Mouse (Mus musculus): ENCODE measurements around the gene Olfr1151.

Gene Olfr1151

DNA sequence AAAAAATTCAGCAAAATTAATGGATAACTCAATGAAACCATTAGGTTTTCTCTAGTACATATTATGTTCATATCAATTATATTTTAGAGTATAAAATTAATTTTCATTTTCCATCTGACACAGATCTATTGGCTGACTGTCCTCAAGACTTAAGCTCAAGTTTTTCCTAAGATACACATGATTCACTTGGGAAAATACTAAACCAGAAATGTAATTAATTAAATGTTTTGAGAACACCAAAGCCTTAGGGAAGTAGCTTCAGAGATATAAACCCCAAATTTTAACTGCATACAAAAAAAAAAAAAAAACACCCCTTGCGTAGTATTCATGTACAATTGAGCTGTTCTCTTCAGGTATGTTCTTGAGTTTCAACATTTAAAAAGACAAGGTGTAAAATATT lies at the start of gene Olfr1151:
Olfr1151 (plus strand) TSS at position 301 of the 400 bp plus-strand sequence.
- no peak for DNase-seq (ENCODE audit: low read depth, low spot score)

DNA sequence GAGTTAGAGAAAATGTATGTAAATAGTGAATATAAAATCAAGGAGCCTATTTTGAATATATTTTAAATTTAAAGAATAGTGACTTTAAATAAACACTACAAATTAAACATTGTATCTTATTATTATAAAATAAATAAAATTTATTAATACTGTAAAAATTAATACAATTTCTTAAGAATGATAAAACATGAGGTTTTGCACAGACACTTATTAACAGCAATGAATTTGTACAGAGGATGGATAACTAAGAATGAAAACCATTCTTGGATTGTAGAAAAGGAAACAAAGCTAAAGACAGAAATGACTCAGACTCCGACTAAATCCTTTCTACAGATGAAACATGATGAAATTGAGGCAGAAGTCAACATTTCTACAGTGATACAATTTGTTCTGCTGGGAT lies 46.1 kb upstream of the Olfr1151 start, which contains the start of gene Olfr1145:
Olfr1145 (plus strand) TSS at position 301 of the 400 bp plus-strand sequence.
- no peak for DNase-seq (ENCODE audit: low read depth, low spot score)

DNA sequence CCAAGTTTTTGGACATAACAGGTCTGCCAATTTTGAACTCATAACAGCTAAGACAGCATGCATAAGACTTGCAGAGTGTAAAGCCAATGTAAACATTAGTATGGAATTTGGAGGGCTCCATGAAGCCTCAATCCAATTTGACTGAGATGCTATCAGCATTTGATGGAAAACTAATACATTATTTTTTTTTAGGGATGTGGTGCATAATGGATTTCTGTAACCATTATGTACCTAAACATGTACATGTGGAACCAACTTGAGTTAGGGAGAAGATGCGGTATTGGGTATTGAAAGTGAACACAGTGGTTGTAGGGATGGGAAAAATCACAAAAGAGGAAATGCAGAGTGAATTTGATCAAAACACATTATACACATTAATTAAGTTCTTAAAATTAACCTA lies 25.4 kb upstream of the Olfr1151 start, which contains the start of gene Olfr1148:
Olfr1148 (plus strand) TSS at position 301 of the 400 bp plus-strand sequence.
- no peak for DNase-seq (ENCODE audit: low read depth, low spot score)

DNA sequence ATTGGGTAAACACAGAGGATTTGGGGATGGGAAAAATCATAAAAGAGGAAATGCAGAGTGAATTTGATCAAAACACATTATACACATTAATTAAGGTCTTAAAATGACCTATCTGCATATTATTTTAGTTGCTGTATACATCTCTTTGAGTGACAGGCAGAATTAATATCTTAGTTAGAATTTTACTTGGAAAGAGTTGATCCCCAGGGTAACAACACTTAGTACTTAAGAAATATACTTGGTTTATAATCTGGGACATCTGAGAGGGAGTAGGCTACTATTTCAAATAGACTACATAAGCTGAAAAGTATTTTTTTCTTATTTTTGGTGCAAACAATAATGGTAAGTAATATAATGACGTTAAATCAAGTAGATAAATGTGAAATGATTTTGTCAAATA lies 12.0 kb upstream of the Olfr1151 start, which contains the start of gene Olfr1150-ps1:
Olfr1150-ps1 (plus strand) TSS at position 301 of the 400 bp plus-strand sequence.
- no peak for DNase-seq (ENCODE audit: low read depth, low spot score)

DNA sequence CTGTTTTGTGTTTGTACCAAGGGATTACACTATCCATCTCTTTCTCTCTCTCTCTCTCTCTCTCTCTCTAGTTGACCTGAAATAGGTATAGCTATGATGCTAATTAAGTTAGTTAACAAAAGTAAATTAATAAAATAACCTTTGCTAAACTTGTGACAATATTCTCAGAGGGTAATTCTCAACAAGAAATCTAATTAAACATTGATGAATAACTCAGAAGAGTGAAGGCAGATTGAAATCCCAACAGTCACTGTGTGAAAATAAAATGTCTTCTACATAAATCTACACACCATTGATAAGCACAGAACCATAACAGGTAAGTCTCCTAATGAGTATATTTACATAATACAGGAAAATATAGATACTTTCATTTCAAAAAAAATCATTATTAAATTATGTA lies 10.5 kb downstream of the Olfr1151 start, which contains the start of gene Olfr1152:
Olfr1152 (plus strand) TSS at position 301 of the 400 bp plus-strand sequence.
- DNase-seq (ENCODE audit: low read depth, low spot score) = no peak

DNA sequence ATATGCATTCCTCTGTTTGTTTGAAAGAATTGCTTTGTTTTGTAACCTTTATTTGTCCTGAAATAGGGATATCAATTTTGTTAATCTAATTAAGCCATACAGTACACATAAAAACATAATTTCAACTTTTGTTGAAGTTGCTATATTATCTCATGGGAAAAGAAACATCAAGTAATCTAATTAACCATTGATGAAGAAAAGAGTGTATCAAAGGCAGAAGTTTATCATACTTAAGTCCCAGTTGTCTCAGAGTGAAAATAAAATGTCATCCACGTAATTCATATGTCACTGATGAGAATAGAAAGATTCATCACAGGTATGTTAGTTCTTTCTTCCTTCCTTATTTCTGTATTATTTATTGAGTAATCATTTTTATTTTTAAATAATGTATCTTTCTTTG lies 39.0 kb downstream of the Olfr1151 start, which contains the start of gene Olfr1153:
Olfr1153 (plus strand) TSS at position 301 of the 400 bp plus-strand sequence.
- no peak for DNase-seq (ENCODE audit: low read depth, low spot score)

DNA sequence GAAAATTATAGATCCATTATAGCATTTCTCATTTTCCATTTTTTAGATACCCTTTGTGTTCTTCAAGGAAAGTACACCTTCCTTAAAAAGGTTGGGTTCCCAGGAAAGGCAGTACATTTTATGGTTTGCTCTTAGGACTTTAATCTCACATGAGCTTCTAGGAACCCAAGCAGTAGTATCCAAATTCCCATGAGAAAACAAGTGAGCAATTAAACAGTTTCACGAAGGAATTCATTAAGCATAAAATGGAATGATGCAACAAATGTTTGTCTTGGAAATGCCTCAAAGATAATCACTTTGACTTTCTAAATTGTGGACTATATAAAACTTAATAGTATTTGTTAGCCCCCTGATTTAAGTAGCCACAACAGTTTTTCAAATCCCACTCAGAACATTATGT lies 49.4 kb downstream of the Olfr1151 start, which contains the start of gene Olfr1154:
Olfr1154 (minus strand) TSS at position 101 of the 400 bp plus-strand sequence.
- DNase-seq (ENCODE audit: low read depth, low spot score) = no peak
